Mouse (Mus musculus) left cerebral cortex, adult 9 months (tissue): ENCODE results near the gene Fmo3.
A peak's percentile ranks its signal among the peaks of the same experiment; 100 is the strongest.

Experiments used
- DNase-seq, 2 experiments: peaks; one replicate each; pipeline ENCODE4 v3.0.0; 2022; ENCODE audit warnings: low spot score in 2 of 2

The Fmo3 gene

DNA sequence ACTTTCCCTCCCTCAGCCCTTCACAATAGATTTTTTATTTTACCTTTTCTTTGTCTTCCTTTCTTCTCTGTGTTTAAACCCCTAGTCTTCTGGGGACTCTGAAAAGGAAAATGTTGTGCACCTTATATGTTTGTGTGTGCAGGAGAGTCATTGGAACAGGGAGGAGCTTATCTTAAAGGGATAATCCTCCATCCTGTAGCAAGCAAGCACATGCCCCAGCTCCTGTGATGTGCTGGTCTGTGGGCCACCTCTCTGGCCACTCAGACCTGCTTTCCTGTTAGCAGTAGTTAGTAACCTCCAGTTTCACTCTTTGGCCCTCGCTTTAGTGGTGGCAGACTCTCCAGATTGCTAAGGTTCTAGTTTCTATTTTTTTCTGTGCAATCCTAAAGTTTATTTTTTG is at the start of gene Fmo3:
Gene Fmo3 (minus strand): TSS at position 101 of the 400 bp plus-strand sequence.
- no peak for DNase-seq

DNA sequence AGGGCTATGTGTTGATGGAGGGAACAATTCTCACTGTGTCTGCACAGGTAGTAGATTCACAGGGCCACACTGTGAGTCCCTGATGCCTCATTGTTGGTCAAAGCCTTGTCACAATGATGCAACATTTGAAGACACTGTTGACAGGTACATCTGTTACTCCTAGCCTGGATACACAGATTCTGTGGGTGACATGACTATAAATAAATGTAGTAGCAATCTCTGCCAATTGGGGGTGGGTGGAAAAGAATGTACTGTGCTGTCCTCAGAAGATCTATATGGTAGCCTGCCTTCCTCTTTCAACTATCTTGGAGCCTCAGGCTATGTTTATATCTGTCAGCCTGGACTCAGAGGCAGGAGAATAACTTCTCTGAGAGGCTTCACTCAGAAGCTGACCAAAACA is 38.7 kb upstream of the Fmo3 start:
- DNase-seq = no peak

DNA sequence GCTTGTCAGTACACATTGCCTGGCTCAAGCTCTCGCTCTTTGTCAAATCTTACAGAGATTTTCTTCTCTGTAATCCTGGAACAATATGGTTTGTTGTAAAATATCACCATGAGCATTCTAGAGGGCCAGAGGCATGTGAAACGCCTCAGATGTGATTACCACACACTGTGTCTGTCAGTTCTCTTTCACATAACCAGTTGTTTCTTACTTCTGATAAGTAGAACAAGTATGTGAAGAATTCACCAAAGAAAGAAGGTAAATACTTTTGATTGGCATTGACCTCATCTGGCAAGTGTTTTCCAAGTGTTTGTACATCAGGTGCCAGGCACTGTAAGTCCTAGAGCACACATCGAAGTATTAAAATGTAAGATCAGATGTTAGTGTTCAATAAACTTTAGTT is 24.9 kb upstream of the Fmo3 start:
- DNase-seq = no peak

DNA sequence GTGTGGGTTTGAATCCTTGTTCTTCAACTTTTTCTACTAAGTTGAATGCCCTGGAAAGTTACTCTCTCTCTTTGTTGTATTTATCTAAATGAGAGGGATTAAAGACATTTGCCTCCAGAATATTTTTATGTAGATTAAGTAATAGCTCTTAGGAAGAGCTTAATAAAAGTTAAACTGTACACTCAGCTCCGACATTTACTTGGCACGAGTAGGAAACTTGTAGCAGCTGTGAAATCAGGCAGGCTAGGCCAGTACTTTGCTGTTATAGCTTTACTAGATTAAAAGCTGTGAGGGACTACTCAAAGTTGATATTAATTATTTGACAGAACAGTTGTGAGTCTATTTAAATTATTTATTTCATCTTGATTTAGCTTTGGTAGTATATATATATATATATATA is 19.2 kb upstream of the Fmo3 start:
- DNase-seq = no peak

DNA sequence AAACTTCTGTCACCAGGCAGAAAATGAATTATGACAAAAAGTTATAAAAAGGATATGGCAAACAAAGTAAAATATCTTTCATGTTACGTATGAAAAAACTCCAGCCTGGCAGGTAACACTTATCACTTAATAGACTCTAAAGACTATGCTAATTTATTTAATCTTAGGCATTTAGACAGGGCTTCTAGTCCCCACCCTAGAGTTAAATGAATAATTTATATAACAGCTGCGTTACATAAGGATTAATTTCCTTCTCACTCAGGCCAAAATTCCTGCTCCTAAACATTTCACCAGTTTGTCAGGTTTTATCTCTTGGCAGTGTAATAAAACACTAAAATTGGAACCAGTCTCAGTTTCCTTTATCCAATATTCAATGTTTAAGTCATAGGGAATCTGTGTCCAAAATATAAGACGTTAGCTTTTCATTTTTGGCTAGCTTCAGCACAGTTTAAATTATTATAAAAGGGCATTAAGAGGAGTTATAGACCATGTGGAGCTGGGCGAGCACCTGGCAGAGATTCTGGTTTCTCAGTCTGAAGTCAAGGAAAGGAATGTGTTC is 17.0 kb upstream of the Fmo3 start:
- no peak for DNase-seq

DNA sequence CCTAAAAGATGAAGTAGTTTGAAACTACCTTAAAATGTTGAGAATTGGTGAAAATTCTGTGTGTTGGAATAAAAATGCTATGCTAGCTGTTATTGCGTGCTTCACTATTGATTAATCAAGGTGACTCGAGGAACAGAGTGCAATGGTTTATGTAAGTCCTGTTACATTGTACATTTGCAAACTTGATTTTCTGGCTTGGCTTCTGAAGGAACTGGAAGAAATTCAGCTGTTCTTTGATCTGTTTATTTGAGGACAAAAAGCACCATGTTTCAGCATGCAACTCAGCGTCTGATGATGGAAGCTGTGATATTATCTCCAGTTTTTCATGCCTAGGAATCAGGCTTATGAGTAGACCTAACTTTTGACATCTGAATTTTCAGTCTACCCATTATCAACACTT is 3.2 kb upstream of the Fmo3 start:
- DNase-seq = no peak

DNA sequence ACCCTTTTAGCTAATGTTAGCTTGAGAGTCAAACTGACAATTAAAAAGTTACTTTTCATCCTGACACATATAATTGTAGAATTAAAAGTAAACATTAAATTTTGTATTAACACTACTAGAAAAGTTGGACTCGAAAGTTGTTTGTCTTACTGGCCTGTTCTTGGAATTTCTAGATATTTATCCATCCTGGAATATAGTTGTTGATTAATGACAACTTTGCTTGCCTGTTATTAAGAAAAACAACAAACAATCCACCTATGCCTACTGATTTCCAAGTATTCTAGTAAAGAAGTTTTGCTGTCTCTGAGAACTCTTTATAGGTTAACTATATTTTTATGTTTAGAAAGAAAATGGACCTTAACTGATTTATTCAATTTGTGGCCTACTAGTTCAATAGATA is 2.4 kb upstream of the Fmo3 start:
- DNase-seq = no peak

DNA sequence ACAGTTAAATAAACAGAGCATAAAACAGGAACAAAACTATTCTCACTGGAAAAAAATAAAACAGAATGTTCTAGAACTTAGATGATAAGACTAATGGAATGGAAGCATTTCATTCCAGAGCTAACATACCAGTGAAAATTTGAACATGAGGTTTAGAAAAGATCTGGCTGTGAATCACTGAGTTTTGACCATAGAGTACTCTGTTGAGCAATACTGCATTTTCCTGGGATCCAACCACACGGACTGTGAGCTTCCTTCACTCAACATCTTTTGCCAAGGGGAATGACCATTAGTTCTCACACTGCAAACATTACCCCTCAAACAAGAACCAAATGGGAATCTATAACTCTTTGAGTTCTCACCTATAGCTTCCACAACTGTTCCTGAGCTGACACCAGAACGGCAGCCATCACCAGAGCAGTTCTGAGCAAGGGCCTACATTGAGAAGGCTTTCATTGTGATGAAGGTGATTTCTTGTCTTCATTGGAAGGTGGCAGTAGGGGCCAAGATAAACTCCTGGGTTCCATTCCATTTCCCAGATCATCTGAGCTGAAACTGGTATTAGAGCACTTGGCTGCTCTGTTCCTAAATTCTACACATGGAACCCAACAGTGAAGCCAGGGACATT is 1.9 kb upstream of the Fmo3 start:
- no peak for DNase-seq

DNA sequence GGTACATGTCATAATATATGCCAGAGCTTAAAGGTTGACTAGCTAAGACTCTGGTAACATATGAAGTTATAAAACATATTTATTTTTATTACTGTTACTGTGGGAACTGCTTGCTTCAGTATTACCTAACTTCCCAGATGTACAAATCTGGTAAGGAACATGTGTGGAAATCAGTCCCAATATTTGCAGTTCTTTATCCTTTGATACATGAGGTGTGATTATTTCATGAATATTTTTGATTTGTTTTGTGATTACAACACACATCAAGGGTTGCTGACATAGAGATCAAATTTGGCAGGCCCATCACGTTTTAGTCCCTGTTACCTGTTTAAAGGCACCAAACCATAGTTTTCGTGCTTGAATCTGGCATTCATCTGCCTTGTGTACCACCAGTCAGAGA is 20.8 kb downstream of the Fmo3 start:
- DNase-seq = no peak

DNA sequence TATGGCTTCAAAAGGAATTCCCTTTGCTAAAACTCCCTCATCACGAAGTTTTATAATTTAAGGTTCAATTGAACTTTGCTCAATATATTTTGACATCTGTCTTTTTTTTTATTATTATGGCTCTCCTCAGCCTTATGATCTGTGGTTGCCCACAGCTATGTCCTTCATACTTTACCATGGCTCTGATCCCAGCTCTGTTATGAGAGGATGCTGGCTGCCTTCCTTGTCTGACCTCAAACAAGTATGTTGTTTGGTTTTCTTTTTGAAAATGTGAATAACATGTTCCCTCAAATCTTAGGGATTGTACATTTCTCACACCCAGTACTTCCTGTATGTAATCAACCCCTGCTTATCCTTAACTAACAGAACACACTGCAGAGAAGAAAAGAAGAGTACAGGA is 26.9 kb downstream of the Fmo3 start:
- DNase-seq = no peak

DNA sequence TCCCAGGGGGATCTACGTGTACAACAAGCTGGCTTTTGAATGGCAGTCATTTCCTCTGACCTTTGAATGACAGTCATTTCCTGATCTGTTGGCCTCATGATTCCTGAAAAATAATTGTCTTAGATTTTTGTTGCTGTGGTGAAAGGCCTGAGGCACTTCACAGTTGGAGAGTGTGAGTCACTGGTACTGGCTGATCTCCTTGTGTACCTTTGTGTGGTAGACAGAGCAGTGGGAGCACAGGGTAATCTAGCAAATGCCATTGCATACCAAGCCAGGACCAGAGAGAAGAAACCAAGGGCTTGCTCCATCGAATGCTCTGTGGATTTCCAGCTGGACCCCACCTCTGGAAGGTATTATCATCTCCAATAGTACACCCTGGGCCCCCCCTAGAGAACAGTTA is 31.2 kb downstream of the Fmo3 start:
- DNase-seq = no peak

DNA sequence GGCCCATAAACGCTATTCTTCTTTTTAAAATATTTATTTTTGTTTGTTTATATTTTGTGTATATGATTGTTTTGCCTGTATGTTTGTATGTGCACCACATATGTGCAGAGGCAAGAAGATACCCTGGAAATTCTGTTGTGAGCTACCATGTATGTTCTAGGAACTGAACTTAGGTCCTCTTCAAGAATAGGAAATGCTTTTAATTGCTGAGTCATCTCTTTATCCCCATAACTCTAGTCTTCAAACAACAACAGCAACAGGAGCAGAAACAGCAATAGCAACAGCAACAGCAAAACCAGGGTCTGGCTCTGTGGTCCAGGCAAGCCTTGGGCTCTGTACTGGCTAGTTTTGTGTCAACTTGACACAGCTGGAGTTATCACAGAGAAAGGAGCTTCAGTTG is 34.6 kb downstream of the Fmo3 start:
- DNase-seq = no peak

DNA sequence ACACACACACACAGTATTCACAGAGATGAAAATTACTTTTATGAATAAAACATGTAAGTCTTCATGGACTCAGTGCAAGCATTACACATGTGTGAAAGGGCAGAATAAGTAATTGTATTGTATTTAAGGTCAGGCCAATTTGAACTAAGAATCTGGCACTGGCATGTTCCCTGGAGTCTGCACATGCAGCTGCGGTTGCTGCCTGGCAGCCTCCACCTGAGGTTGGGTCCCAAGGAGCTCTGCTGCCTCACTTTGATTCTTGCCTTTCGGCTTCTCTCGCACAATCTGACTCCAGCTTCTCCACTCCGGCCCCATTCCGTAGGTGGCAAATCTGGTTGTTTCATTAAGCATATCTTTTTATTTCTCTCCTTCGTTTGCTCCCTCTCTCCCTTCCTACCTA is 36.4 kb downstream of the Fmo3 start:
- DNase-seq = no peak

DNA sequence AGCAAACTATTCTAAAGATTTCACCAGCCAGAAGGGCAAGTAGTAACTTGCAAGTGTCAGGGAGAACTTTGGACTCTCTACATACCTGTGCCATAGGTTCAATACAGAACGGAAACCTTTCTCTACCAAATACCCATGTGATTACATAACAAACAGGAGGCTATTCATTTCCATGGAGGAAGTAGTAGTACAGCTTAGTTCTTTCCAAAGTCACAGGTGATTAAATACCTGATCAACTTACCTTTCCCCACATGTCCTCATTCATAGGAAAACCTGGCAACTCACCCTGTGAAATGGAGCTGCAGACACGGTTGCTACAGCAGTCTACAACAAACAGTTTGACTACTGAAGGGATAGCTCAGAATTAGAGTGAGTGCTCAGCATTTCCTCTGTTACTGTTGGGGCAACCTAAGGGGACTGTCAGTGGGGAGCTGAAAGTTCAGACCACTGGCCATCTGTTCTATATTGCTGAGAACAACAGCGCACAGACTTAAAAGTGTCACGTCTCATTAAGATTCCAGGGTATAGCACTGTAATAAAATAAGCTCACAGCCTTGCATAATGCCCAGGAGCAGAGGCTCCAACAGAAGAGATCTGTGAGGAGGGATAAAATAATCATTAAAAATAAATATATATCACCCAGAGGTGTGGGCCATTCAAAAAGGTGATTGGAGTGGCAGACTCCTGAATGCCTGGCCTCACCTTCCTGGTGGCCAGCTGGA is 37.3 kb downstream of the Fmo3 start:
- no peak for DNase-seq

DNA sequence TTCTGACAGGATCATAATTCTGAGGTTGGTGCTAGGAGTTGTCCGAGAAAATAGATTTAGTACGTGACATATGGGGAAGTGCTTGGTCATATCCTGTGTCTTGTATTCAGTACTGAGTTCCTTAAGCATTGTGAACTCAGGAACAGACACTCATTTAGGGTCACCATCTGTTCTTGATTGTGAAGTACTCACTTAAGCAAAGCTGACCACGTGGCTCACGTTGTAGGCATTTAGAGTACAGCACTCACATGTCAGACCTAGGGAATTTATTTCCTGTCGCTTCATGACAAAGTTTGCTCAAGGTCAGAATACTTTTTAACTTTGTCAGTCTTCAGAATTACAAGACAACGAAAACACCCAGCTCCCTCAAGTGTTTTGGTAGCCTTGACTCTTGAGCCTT is 40.6 kb downstream of the Fmo3 start:
- DNase-seq = no peak

DNA sequence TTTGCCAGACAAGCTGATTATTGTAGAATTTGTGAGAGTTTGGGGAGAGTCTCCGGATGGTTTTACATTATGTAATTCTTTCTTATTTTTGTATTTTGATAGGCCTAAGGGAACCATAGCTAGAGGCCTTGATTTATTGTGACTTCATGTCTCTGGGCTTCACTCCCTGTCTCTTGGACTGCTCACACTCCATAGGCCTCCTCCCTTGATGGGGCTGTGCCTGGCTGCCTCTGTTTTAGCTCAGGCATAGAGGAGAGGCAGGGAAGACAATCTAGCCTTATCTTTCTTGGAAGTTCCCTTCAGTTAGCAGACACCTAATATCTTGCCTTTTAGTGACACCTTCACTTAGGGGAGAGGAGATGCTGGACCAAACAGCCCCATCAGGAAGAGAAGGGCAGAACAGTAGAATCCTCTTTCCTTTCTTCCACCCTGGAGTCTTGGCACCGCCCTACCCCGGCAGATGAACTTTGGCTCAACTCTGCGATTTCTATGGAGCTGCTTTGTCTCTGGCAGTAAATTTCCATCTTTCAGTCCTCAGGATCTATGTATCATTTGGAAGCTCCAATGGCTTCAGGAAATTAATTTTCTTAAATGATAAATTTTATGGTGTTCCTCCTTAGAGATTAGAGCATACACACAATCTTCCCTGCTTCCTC is 45.5 kb downstream of the Fmo3 start:
- DNase-seq = no peak

DNA sequence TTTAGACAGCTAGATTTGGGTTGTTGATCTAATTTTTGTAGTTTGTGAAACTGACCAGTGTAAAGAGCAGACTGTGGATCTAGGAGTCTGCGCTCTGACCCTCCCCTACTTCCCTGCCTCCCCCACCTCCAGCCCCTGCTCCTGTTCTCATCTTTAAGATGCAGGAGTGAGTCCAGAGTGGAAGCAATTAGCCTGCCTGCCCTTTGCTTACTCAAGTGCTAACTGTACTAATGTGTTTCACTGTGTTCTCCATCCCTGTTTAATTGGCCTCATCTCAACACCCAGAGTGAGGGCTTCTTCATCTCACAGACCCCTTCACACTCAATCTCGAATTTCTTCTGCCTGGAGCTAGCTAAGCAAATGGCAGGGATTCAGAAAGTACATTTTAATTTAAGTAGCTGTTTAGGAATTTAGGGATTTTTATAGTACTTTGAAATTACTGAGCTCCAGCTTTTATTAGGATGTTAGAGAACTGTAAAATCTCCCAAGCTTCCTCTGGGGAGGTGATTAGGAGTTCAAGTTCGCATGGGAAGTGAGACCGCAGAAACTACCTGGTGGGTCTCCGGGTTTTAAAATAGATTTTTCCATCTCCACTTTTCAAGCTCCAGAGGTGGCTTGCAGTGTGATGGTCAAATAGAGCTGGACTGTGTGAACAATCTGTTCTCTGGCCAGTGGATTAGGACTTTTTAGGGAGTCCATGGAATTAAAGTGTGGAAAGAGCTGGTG is 46.2 kb downstream of the Fmo3 start:
- no peak for DNase-seq

DNA sequence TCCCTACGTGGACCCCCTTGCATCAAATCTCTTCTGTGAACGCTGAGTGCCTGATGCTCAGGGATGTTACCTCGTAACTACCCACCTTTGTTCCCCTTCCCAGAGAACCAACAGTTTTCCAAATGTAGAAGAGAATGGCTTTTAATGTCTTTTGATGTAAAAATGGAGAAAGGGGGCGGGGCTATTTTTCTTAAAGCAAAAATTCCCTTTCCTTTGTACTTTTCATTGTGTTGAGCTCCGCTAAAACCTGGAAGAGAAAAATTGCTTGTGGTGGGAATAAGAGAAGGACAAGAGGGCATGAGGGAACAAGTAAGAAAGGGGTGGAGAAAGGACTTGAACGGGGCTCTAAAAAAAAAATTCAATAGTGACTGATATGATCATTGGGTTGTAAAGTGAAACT is 46.9 kb downstream of the Fmo3 start, which contains the start of gene Fmo6:
Gene Fmo6 (minus strand): TSS at position 101 of the 400 bp plus-strand sequence.
- no peak for DNase-seq

DNA sequence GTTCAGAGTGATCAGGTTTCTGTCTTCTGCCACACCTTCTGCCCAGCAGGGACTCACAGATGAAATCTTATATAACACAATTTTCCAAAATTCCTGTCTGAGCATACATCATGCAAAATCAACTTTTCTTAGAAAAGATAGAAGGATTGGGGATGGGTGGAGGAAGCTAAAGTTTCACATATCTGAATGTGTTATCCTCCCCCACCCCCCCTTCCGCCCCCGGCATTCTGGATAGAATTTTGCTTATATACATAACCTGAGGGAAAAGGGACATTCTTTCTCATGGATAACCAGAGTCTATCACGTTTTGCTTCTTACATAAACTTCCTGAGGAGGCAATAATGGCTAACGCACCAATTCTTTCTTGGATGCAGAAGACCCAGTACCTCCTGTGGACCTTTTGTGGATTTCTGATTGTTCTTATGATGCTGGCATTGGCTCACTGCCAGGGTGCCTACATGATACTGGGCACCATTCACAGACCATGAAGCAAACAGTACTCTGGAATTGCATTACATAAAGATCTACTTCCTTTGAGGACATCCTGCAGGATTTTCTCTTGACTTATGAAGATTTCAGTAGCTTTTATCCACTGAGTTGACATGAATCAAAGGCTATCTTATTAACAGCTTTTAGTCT is 49.8 kb downstream of the Fmo3 start:
- peak in 1 of 2 experiments; percentile 3 for DNase-seq

DNA sequence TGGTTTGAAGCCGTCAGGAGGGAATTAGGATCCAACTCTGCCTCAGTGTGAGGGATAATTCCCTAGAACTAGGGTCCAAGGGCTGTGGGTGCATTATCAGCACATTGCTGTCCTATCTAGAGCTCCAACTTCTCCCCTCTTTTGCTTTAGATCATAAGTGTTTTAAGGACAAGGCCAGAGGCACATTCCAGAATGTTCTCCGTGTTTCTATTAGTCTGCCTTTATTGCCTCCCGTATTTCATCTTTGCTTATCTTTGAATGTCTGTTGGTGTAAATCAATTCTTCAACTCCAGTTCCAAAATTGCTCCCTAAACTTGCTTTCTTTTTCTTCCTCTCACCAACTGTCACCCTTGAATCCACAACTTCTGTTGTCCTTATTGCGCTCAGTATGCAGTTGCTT is 51.9 kb downstream of the Fmo3 start:
- DNase-seq = no peak

DNA sequence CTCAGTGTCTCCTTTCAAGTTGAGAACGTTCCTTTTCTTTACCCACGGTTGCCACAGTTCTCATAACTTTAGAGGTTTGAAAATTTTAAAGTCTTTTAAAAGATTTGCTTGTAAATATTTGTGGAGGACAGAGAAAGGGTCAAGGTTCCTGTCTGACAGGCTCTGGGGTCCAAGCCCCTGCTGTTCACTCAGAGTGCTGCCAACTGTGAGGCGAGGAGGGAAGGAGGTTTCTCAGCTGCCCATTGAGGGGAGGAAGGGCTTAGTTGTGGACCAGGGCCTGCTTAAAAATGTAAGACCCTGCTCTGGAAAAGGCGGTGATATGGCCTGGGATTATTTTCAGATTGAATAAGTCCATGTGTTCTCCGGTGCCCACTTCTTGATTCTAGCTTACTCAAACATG is 52.4 kb downstream of the Fmo3 start:
- DNase-seq = no peak
